Mouse (Mus musculus) MEL (cell line): ENCODE data around the gene Samd4.

Experiments
- CTCF ChIP-seq, 3 experiments: IDR thresholded peaks in 2 of 3; conservative IDR thresholded peaks in 1 of 3; 2 replicates each; pipeline ENCODE4 v1.5.1; 2011 to 2012; ENCODE audit warnings: low read length in 3 of 3, low read depth in 2 of 3, mild to moderate bottlenecking in 2 of 3, improper control_type of control experiment in 1 of 3, inconsistent platforms in 1 of 3, mixed read lengths in 1 of 3, moderate library complexity in 1 of 3; ENCODE audit not compliant: control insufficient read depth in 1 of 3, insufficient read depth in 1 of 3, poor library complexity in 1 of 3, severe bottlenecking in 1 of 3
- E2F4 ChIP-seq: IDR thresholded peaks from 2 replicates; pipeline ENCODE4 v1.6.1; 2011; ENCODE audit warnings: low read depth, low read length, improper control_type of control experiment, borderline replicate concordance
- MAFK ChIP-seq: IDR thresholded peaks from 2 replicates; pipeline ENCODE4 v1.6.1; 2011; ENCODE audit warnings: low read depth, mild to moderate bottlenecking, low read length, improper control_type of control experiment, borderline replicate concordance
- MAX ChIP-seq: IDR thresholded peaks from 2 replicates; pipeline ENCODE4 v1.6.1; 2011; ENCODE audit warnings: low read length, improper control_type of control experiment

DNA sequence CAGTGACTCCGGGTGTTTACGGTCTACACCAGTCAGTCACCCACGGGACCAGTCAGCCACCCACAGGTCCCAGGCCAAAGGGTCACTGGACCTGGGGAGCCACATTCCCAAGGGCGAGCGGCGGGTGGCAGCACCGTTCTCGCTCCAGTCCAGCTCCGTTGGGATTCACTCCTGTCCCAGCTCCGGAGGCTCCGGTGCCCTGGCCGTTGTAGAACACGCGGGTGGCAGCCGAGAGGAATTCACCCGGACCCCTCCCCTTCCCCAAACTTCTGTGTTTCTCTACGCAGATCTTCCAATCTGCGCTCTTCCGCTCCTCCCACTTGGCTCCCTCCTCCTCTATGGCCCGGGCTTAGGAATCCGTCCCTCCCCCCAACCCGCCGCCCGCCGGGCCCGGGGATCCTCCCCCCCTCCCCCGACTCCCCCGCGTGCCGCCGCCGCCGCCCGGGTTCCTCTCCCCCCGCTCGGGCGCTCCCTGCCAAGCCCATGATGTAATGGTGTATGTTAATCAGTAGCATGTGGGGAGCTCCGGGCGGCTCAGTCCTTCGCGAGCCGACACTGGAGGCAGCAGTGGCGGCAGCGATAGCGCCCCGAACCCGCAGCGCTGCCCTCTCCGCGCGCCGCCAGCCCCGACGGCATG is at the start of gene Samd4:
- TF ChIP-seq E2F4 (no peak), MAX (no peak), CTCF (IDR thresholded peaks at IDR 0.05 in 2 of 3, conservative IDR thresholded peaks at IDR 0.05 in 1 of 3; ENCODE audit: control insufficient read depth in 1 of 3, insufficient read depth in 1 of 3, low read depth in 2 of 3, low read length in 3 of 3, poor library complexity in 1 of 3, severe bottlenecking in 1 of 3) (no peak), MAFK (no peak)
